In the genomic region with DNA sequence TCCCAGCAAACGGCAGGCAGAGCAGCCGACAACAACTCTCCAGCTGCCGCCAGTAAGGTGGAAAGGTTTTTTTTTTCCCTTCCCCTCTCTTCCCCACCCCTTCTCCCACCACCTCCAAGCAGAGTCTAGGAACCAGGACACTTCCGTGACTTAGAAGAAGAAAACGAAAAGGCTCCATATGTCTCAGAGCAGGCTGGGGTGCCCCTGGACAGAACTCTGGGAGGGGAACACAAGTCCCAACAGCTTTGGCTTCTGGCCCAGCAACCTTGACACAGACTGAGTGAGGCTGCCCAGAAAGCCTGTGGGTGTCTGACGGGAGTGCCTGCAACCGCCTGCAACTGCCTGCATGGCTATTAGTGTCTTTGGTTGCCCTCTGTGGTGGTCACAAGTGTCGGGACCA, we compare ENCODE assay signal across 8 mouse cellular contexts.
DNase-seq lines count a peak whose midpoint lies in the region; ATAC-seq lines count a peak whose summit lies in the region.
"Had no signal": no experiment of that assay in that cellular context is flagged by ENCODE, and none has a peak within 500 bp of the region (broad histone marks: within the 10 kb centered on the region; RNA-seq: fewer than 3 reads in every experiment).

No protein-coding gene starts in this region.

- no peak overlapping the region for H3K4me3 ChIP-seq in embryonic facial prominence, embryonic 10.5 days
- no peak overlapping the region for H3K4me3 ChIP-seq in heart, embryonic 11.5 days (ENCODE audit: low read depth, low read length)

- peak overlapping the region; percentile 73 for H3K4me2 ChIP-seq in heart, embryonic 11.5 days

- ATAC-seq in heart, embryonic 11.5 days (replicated peaks; ENCODE audit: insufficient number of reproducible peaks, low FRiP score, low TSS enrichment): no peak

- peaks cover 57% of the 10 kb centered on the region for H3K4me1 ChIP-seq in embryonic facial prominence, embryonic 10.5 days
- peaks cover 73% of the 10 kb centered on the region for H3K4me1 ChIP-seq in heart, embryonic 11.5 days (ENCODE audit: control insufficient read depth, insufficient read depth, low read length)

- H3K27ac ChIP-seq in embryonic facial prominence, embryonic 10.5 days (replicated peaks): peak overlapping the region; percentile 78; the same call in 1 of the 2 replicates
- peak overlapping the region; percentile 96 for H3K27ac ChIP-seq in heart, embryonic 11.5 days (ENCODE audit: low read depth, low read length)
- H3K27ac ChIP-seq: liver, embryonic 14.5 days had no signal

- DNase-seq in adrenal gland, adult 18-20 months (ENCODE audit: low spot score in 2 of 2): peak; percentile 59 to 70
- no peak for DNase-seq in embryonic facial prominence, embryonic 10.5 days (ENCODE audit: low spot score)
- DNase-seq in kidney, adult 8-10 months: peak; percentile 73 to 78
- DNase-seq in lung, postnatal 14 days: peak; percentile 71
- DNase-seq in embryo, embryonic 9.5 days (ENCODE audit: extremely low spot score): no peak
- no peak for DNase-seq in retina, postnatal 1 day

- H3K9me3 ChIP-seq in embryonic facial prominence, embryonic 10.5 days: no peaks in the 10 kb centered on the region
- H3K9me3 ChIP-seq in heart, embryonic 11.5 days (replicated peaks; ENCODE audit: control insufficient read depth, low read length): no peaks in the 10 kb centered on the region

- WGBS in embryonic facial prominence, embryonic 10.5 days: 40% methylated on average over 8 of the region's 8 CpGs
- 22% methylated on average over 8 of the region's 8 CpGs for WGBS in heart, embryonic 11.5 days (ENCODE audit: insufficient replicate concordance)

- H3K36me3 ChIP-seq in embryonic facial prominence, embryonic 10.5 days (replicated peaks): peaks cover 12% of the 10 kb centered on the region
- H3K36me3 ChIP-seq in heart, embryonic 11.5 days (ENCODE audit: control insufficient read depth, insufficient read depth, low read length): no peaks in the 10 kb centered on the region

- H3K27me3 ChIP-seq in embryonic facial prominence, embryonic 10.5 days (replicated peaks; ENCODE audit: low read depth, poor library complexity, severe bottlenecking): no peaks in the 10 kb centered on the region; the same call in 1 of the 2 replicates
- H3K27me3 ChIP-seq in heart, embryonic 11.5 days (ENCODE audit: control insufficient read depth, insufficient read depth, low read length): no peaks in the 10 kb centered on the region

- peak overlapping the region; percentile 81 for H3K9ac ChIP-seq in heart, embryonic 11.5 days (ENCODE audit: low read depth, low read length)
- H3K9ac ChIP-seq: liver, embryonic 14.5 days had no signal

Comparison
In these comparisons a context has a peak if more than half of its experiments do, and no peak if none do; other contexts are left out.
1. DNase-seq: peak in adrenal gland, adult 18-20 months (2 of 2), kidney, adult 8-10 months (2 of 2) and lung, postnatal 14 days (single experiment); none in embryonic facial prominence, embryonic 10.5 days (single experiment), embryo, embryonic 9.5 days (single experiment) and retina, postnatal 1 day (single experiment).